Mouse (Mus musculus): ENCODE results near the gene Plxnb2. TPM values are rescaled to one million over a fixed set of nuclear protein-coding genes. Genes with fewer than 3 reads are reported as not detected.

Gene Plxnb2
- polyA plus RNA-seq, 1 experiment from 2014 or later: 101 TPM

DNA sequence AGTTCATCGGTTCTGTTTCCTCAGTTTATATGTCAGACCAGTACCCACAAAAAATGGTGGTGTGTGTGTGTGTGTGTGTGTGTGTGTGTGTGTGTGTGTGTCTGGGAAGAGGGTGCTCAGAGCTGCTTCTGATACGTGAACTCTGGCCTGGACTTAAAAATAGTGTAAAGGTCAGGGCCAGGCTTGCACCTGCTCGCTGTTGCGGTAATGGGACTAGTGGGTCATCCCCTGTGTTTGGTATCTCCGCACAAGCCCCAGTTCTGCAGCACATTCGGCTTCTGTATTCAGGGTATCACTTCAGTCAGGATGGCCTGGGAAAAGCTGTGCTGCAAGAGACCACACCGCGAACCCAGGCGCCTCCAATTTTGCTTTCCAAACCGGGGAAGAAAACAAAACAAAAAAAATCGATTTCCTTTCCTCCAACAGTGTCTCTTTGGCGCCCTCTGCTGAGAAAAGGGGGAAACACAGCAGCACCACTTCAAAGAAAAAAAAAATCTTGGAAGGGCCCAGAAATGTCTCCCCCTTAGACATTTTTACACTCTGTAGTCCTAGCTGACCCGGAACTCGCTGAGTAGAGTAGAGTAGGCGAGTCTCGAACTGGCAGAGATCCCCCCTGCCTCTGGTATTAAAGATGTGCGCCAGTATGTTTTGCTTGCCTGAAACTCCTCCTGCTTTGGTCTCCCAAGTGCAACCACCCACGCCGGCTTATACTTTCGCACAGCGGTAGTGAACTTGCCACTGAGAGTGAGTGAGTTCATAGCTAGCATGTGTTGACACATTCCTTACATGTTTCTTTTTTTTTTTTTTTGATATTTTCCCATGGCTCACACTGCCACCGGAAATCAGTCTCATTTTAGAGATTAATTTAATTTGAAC is 29.5 kb upstream of the Plxnb2 start:
- peak overlapping the region; percentile 56; the same call in 1 of the 2 replicates for H3K27ac ChIP-seq (ENCODE audit: low read depth, low read length)
- peak; percentile 22; the same call in 1 of the 2 replicates for ATAC-seq
- H3K36me3 ChIP-seq (ENCODE audit: control insufficient read depth, insufficient read depth, low read length): no peaks in the 10 kb centered on the region
- no peaks in the 10 kb centered on the region for H3K9me3 ChIP-seq (replicated peaks; ENCODE audit: control insufficient read depth, low read length)
- H3K9ac ChIP-seq (ENCODE audit: low read length): peak overlapping the region; percentile 38; the same call in 1 of the 2 replicates
- H3K4me3 ChIP-seq (ENCODE audit: low read depth, low read length): peak overlapping the region; percentile 15
- H3K4me1 ChIP-seq (ENCODE audit: control insufficient read depth, insufficient read depth, low read length): peaks cover 15% of the 10 kb centered on the region
- 20% methylated on average over 22 of the region's 22 CpGs for WGBS
- peak overlapping the region; percentile 42 for H3K4me2 ChIP-seq (ENCODE audit: low read length)
- peak; percentile 95 for DNase-seq (ENCODE audit: low spot score)
- no peaks in the 10 kb centered on the region for H3K27me3 ChIP-seq (replicated peaks; ENCODE audit: control insufficient read depth, insufficient read depth, low read length)

GRCm38 (mm10) chr15:89207457-89207856 is 26.9 kb upstream of the Plxnb2 start:
- H3K4me2 ChIP-seq (ENCODE audit: low read length): no peak overlapping the region
- no peak overlapping the region for H3K9ac ChIP-seq (ENCODE audit: low read length)
- H3K9me3 ChIP-seq (replicated peaks; ENCODE audit: control insufficient read depth, low read length): no peaks in the 10 kb centered on the region
- H3K27ac ChIP-seq (ENCODE audit: low read depth, low read length): no peak overlapping the region
- H3K4me3 ChIP-seq (ENCODE audit: low read depth, low read length): no peak overlapping the region
- 88% methylated on average over 4 of the region's 4 CpGs for WGBS
- H3K4me1 ChIP-seq (ENCODE audit: control insufficient read depth, insufficient read depth, low read length): peaks cover 3% of the 10 kb centered on the region
- ATAC-seq (no peak), DNase-seq (ENCODE audit: low spot score) (no peak)
- H3K36me3 ChIP-seq (ENCODE audit: control insufficient read depth, insufficient read depth, low read length): no peaks in the 10 kb centered on the region
- no peaks in the 10 kb centered on the region for H3K27me3 ChIP-seq (replicated peaks; ENCODE audit: control insufficient read depth, insufficient read depth, low read length)

- DNase-seq (ENCODE audit: low spot score) (no peak), ATAC-seq (no peak)
- WGBS: 71% methylated on average over 15 of the region's 15 CpGs
- H3K4me2 ChIP-seq (ENCODE audit: low read length): peak overlapping the region; percentile 73
- 0 out of 2 replicates have a peak overlapping the region, but pooled peaks have one; percentile 98 for H3K27ac ChIP-seq (ENCODE audit: low read depth, low read length)
- peaks cover 11% of the 10 kb centered on the region for H3K4me1 ChIP-seq (ENCODE audit: control insufficient read depth, insufficient read depth, low read length)
- no peaks in the 10 kb centered on the region for H3K27me3 ChIP-seq (replicated peaks; ENCODE audit: control insufficient read depth, insufficient read depth, low read length)
- no peaks in the 10 kb centered on the region; the same call in 1 of the 2 replicates for H3K9me3 ChIP-seq (replicated peaks; ENCODE audit: control insufficient read depth, low read length)
- no peaks in the 10 kb centered on the region for H3K36me3 ChIP-seq (ENCODE audit: control insufficient read depth, insufficient read depth, low read length)
- peak overlapping the region; percentile 92 for H3K4me3 ChIP-seq (ENCODE audit: low read depth, low read length)
- H3K9ac ChIP-seq (ENCODE audit: low read length): peak overlapping the region; percentile 97
Observed at GRCm38 (mm10) chr15:89197056-89197455, 16.5 kb upstream of the Plxnb2 start.

DNA sequence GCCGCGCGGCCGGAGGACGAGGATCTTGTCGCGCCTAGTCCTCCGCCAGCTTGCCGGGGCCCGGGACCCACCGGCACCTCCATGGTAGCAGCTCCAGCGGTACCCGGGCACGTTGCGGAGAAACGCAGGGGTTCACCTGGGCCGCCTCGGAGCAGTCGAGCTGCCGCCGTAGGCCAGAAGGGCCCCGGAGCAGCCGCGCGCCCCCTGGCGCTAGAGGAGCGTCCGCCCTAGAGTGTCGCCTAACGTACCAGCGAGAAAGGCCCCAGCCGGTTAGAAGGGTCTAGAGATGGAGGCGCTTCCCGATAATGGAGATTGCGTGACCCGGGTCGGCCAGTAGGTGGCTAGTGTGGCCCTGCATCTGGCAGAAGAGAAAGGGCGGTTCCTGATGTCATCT is 15.7 kb upstream of the Plxnb2 start, which contains the start of gene Dennd6b:
TSS of gene Dennd6b (minus strand) at position 184 of the 394 bp plus-strand sequence.
- Histone ChIP-seq H3K27me3 (replicated peaks; ENCODE audit: control insufficient read depth, insufficient read depth, low read length) (no peaks in the 10 kb centered on the region), H3K36me3 (ENCODE audit: control insufficient read depth, insufficient read depth, low read length) (no peaks in the 10 kb centered on the region), H3K9me3 (replicated peaks; ENCODE audit: control insufficient read depth, low read length) (no peaks in the 10 kb centered on the region), H3K27ac (ENCODE audit: low read depth, low read length) (peak within 1 kb of the TSS; percentile 98), H3K4me3 (ENCODE audit: low read depth, low read length) (peak within 1 kb of the TSS; percentile 92), H3K4me2 (ENCODE audit: low read length) (peak within 1 kb of the TSS; percentile 73), H3K4me1 (ENCODE audit: control insufficient read depth, insufficient read depth, low read length) (peaks cover 11% of the 10 kb centered on the region), H3K9ac (ENCODE audit: low read length) (peak within 1 kb of the TSS; percentile 97)
- ATAC-seq (peak; percentile 99), DNase-seq (ENCODE audit: low spot score) (peak; percentile 98)
- WGBS: 0% methylated on average over 35 of the region's 38 CpGs

- peak overlapping the region; percentile 92 for H3K4me3 ChIP-seq (ENCODE audit: low read depth, low read length)
- ATAC-seq: peak; percentile 94
- WGBS: under 1% methylated on average over 25 of the region's 25 CpGs
Observed at GRCm38 (mm10) chr15:89195690-89196312, 15.2 kb upstream of the Plxnb2 start.

GRCm38 (mm10) chr15:89195261-89195681 is 14.7 kb upstream of the Plxnb2 start:
- peak overlapping the region; percentile 97 for H3K9ac ChIP-seq (ENCODE audit: low read length)
- DNase-seq (ENCODE audit: low spot score) (no peak), ATAC-seq (no peak)
- WGBS: 42% methylated on average over 6 of the region's 6 CpGs
- peak overlapping the region; percentile 92 for H3K4me3 ChIP-seq (ENCODE audit: low read depth, low read length)
- H3K36me3 ChIP-seq (ENCODE audit: control insufficient read depth, insufficient read depth, low read length): peaks cover 6% of the 10 kb centered on the region; the same call in 1 of the 2 replicates
- peaks cover 11% of the 10 kb centered on the region for H3K4me1 ChIP-seq (ENCODE audit: control insufficient read depth, insufficient read depth, low read length)
- H3K9me3 ChIP-seq (replicated peaks; ENCODE audit: control insufficient read depth, low read length): no peaks in the 10 kb centered on the region
- peak overlapping the region; percentile 73 for H3K4me2 ChIP-seq (ENCODE audit: low read length)
- H3K27me3 ChIP-seq (replicated peaks; ENCODE audit: control insufficient read depth, insufficient read depth, low read length): no peaks in the 10 kb centered on the region
- H3K27ac ChIP-seq (ENCODE audit: low read depth, low read length): peak overlapping the region; percentile 98

More at GRCm38 (mm10) chr15:89195690-89196312, 15.2 kb upstream of the Plxnb2 start:
- H3K9ac ChIP-seq (ENCODE audit: low read length): peak overlapping the region; percentile 97
- H3K27ac ChIP-seq (ENCODE audit: low read depth, low read length): peak overlapping the region; percentile 98
- peaks cover 2% of the 10 kb centered on the region; the same call in 1 of the 2 replicates for H3K36me3 ChIP-seq (ENCODE audit: control insufficient read depth, insufficient read depth, low read length)
- H3K9me3 ChIP-seq (replicated peaks; ENCODE audit: control insufficient read depth, low read length): no peaks in the 10 kb centered on the region
- no peaks in the 10 kb centered on the region for H3K27me3 ChIP-seq (replicated peaks; ENCODE audit: control insufficient read depth, insufficient read depth, low read length)
- peak; percentile 92 for DNase-seq (ENCODE audit: low spot score)
- peaks cover 11% of the 10 kb centered on the region for H3K4me1 ChIP-seq (ENCODE audit: control insufficient read depth, insufficient read depth, low read length)
- H3K4me2 ChIP-seq (ENCODE audit: low read length): peak overlapping the region; percentile 73

GRCm38 (mm10) chr15:89184937-89185227 is 4.3 kb upstream of the Plxnb2 start:
- H3K27ac ChIP-seq (ENCODE audit: low read depth, low read length): peak overlapping the region; percentile 44; the same call in 1 of the 2 replicates

DNA sequence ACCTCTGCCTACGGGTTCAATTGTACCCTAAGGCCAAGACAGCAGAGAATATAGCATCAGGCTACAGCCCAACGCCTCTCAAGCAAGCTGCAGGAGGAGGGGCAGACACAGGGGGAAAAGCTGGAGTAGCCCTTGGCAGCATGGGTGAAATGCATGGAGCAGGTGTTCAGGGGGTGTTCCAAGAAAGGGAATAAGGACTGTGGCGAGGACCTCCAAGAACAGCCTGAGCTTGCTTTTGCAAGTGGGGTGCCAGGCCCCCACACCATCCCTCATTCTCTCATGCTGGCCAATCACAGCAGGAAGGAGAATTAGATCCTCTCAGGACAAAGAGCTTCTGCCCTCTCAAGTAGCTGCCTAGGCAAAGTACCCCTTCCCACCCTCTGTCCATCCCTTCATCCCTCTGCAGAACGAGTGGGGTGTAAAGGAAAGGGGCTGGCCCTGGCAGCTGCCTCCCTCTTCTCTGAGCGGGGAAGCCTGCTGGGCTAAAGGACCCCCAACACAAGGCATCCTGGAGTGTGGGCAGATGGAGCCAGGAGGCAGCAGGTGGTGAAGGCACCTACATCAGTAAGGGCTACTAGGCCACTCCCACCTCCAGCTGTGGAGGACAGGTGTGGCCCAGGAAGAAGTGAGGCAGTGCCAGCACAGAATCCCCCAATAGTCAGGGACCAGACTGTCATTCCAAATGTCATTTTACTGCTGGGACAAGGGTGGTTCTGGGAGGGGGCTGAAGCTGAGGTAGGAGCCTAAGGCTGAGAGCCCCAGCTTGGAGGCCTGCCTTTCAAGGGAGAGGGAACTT is 3.8 kb upstream of the Plxnb2 start:
- no peak for ATAC-seq
- H3K9ac ChIP-seq (ENCODE audit: low read length): no peak overlapping the region; the same call in 1 of the 2 replicates
- no peak overlapping the region for H3K4me2 ChIP-seq (ENCODE audit: low read length)
- WGBS: 27% methylated on average over 5 of the region's 5 CpGs
- peaks cover 29% of the 10 kb centered on the region for H3K4me1 ChIP-seq (ENCODE audit: control insufficient read depth, insufficient read depth, low read length)
- H3K9me3 ChIP-seq (replicated peaks; ENCODE audit: control insufficient read depth, low read length): no peaks in the 10 kb centered on the region
- no peak overlapping the region for H3K4me3 ChIP-seq (ENCODE audit: low read depth, low read length)
- DNase-seq (ENCODE audit: low spot score): peak; percentile 35
- H3K27me3 ChIP-seq (replicated peaks; ENCODE audit: control insufficient read depth, insufficient read depth, low read length): no peaks in the 10 kb centered on the region
- H3K27ac ChIP-seq (ENCODE audit: low read depth, low read length): peak overlapping the region; percentile 44
- H3K36me3 ChIP-seq (ENCODE audit: control insufficient read depth, insufficient read depth, low read length): peaks cover 39% of the 10 kb centered on the region

More at GRCm38 (mm10) chr15:89184937-89185227, 4.3 kb upstream of the Plxnb2 start:
- peaks cover 27% of the 10 kb centered on the region for H3K4me1 ChIP-seq (ENCODE audit: control insufficient read depth, insufficient read depth, low read length)
- no peaks in the 10 kb centered on the region for H3K27me3 ChIP-seq (replicated peaks; ENCODE audit: control insufficient read depth, insufficient read depth, low read length)
- no peaks in the 10 kb centered on the region for H3K9me3 ChIP-seq (replicated peaks; ENCODE audit: control insufficient read depth, low read length)
- H3K4me2 ChIP-seq (ENCODE audit: low read length): no peak overlapping the region
- no peak for DNase-seq (ENCODE audit: low spot score)
- no peak overlapping the region for H3K9ac ChIP-seq (ENCODE audit: low read length)
- H3K36me3 ChIP-seq (ENCODE audit: control insufficient read depth, insufficient read depth, low read length): peaks cover 44% of the 10 kb centered on the region
- ATAC-seq: no peak
- WGBS: 68% methylated on average over 5 of the region's 5 CpGs
- H3K4me3 ChIP-seq (ENCODE audit: low read depth, low read length): no peak overlapping the region
